Mouse (Mus musculus) forebrain, embryonic 11.5 days (tissue): ENCODE measurements around the gene Adat1. TPM values are rescaled to one million over a fixed set of nuclear protein-coding genes. Genes with fewer than 3 reads are reported as not detected.
"Not testable (repeated sequence)": the region's sequence is repeated elsewhere in the genome, so short reads cannot be mapped to it uniquely, and the experiment has no call there.

Experiments
- ATAC-seq: fragments of 200-750 bp; cut with Nextera tagmentation; replicated peaks from 2 replicates; pipeline ENCODE4 v1.8.0; 2017; ENCODE audit warnings: moderate TSS enrichment; ENCODE audit not compliant: low FRiP score
- DNase-seq: peaks from one replicate; pipeline ENCODE4 v3.0.0-alpha.2; 2017; ENCODE audit warnings: low spot score
- H3K27ac ChIP-seq: fragments of 300-500 bp; sonication (generic); 2 replicates; pipeline ENCODE4 v1.5.1; 2014; ENCODE audit warnings: low read depth, low read length
- H3K27me3 ChIP-seq: fragments of 300-500 bp; sonication (generic); 2 replicates; pipeline ENCODE4 v1.6.1; 2014; ENCODE audit warnings: mild to moderate bottlenecking, low read length, mixed read lengths; ENCODE audit not compliant: control insufficient read depth, insufficient read depth
- H3K36me3 ChIP-seq: fragments of 300-500 bp; sonication (generic); 2 replicates; pipeline ENCODE4 v1.6.1; 2014; ENCODE audit warnings: mild to moderate bottlenecking, low read length, moderate library complexity, mixed read lengths; ENCODE audit not compliant: control insufficient read depth, insufficient read depth
- H3K4me1 ChIP-seq: fragments of 300-500 bp; sonication (generic); replicated peaks from 2 replicates; pipeline ENCODE4 v1.6.1; 2014; ENCODE audit warnings: low read length, mixed read lengths; ENCODE audit not compliant: control insufficient read depth, insufficient read depth
- H3K4me2 ChIP-seq: fragments of 300-500 bp; sonication (generic); 2 replicates; pipeline ENCODE4 v1.6.1; 2014; ENCODE audit warnings: low read depth, mild to moderate bottlenecking, low read length, moderate library complexity, mixed read lengths; ENCODE audit not compliant: severe bottlenecking
- H3K4me3 ChIP-seq: fragments of 300-500 bp; sonication (generic); 2 replicates; pipeline ENCODE4 v1.5.1; 2014; ENCODE audit warnings: low read depth, low read length
- H3K9ac ChIP-seq: fragments of 300-500 bp; sonication (generic); 2 replicates; pipeline ENCODE4 v1.6.1; 2014; ENCODE audit warnings: low read length
- H3K9me3 ChIP-seq: fragments of 300-500 bp; sonication (generic); 2 replicates; pipeline ENCODE4 v1.6.1; 2016; ENCODE audit warnings: low read length, mixed read lengths; ENCODE audit not compliant: control insufficient read depth
- WGBS: fragments of 180-500 bp; shearing (Covaris S2); extraction: QIAGEN DNeasy Blood & Tissue Kit; methylation state at CpG from one replicate; pipeline ENCODE4 v1.1.7; 2014; 5-methylcytosine and 5-hydroxymethylcytosine counted together
- polyA plus RNA-seq: library from polyadenylated mRNA; unstranded; fragments of >200 nt; fragmentation: Nextera tagmentation; extraction: Ambion mirVana; gene quantifications from 2 replicates; pipeline ENCODE4 v1.2.1, GENCODE M21; 2014

Adat1 gene
- polyA plus RNA-seq, 1 experiment from 2014 or later = 16.4 TPM

GRCm38 (mm10) chr8:111940171-111941100 is 51.7 kb downstream of the Adat1 start, which contains the start of gene Gabarapl2:
Gabarapl2 (plus strand) TSS chr8:111940703.
- peak within 1 kb of the TSS; percentile 87 for H3K9ac ChIP-seq
- ATAC-seq (peak; percentile 99), DNase-seq (peak; percentile 97)
- under 1% methylated on average over 65 of the region's 65 CpGs for WGBS
- H3K4me3 ChIP-seq = peak within 1 kb of the TSS; percentile 99
- H3K36me3 ChIP-seq = peaks cover 4% of the 10 kb centered on the region; the same call in 1 of the 2 replicates
- no peaks in the 10 kb centered on the region for H3K9me3 ChIP-seq
- peak within 1 kb of the TSS; percentile 78 for H3K4me2 ChIP-seq
- H3K27me3 ChIP-seq = no peaks in the 10 kb centered on the region
- H3K4me1 ChIP-seq = peaks cover 8% of the 10 kb centered on the region; the same call in 1 of the 2 replicates
- 0 out of 2 replicates have a peak within 1 kb of the TSS, but pooled peaks have one; percentile 18 for H3K27ac ChIP-seq

- Histone ChIP-seq H3K9ac (peak overlapping the region; percentile 45; the same call in 1 of the 2 replicates), H3K36me3 (peaks cover 3% of the 10 kb centered on the region; the same call in 1 of the 2 replicates), H3K4me2 (peak overlapping the region; percentile 78), H3K4me3 (peak overlapping the region; percentile 99), H3K9me3 (no peaks in the 10 kb centered on the region), H3K27ac (no peak overlapping the region), H3K27me3 (no peaks in the 10 kb centered on the region), H3K4me1 (peaks cover 8% of the 10 kb centered on the region; the same call in 1 of the 2 replicates)
- ATAC-seq = peak; percentile 63
- peak; percentile 59 for DNase-seq
- WGBS = 13% methylated on average over 10 of the region's 10 CpGs
Measured at GRCm38 (mm10) chr8:111939516-111940142, 52.5 kb downstream of the Adat1 start.

DNA sequence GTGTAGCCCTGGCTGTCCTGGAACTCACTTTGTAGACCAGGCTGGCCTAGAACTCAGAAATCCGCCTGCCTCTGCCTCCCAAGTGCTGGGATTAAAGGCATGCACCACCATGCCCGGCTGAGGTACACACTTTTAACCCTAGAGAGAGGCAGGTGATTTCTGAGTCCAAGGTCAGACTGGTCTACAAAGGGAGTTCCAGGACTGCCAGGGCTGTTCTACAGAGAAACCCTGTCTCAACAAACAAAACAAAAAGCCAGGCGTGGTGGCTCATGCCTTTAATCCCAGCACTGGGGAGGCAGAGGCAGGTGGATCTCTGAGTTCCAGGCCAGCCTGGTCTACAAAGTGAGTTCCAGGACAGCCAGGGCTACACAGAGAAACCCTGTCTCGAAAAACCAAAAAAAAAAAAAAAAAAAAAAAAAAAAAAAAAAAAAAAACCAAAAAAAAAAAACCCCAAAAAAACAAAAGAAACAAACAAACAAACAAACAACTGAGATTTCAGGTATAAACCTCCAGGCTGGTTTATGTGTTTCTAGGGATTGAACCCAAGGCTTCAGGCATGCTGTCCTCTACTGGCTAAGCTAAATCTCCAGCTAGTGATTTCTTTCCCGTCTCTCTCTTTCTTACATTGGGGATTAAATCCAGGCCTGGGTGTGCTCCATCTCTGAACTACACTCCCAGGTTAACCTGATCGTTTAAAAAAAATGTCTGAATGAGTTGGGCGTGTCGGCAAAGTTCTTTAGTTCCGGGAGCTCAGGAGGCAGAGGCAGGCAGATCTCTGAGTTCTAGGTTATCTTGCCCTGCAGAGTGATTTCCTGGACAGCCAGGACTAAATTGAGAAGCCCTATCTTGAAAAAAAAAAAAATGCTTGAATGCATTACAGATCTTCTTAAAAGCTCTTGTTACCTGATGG is 53.8 kb downstream of the Adat1 start:
- not testable (repeated sequence) for H3K9me3 ChIP-seq, H3K36me3 ChIP-seq, ATAC-seq, H3K4me3 ChIP-seq, H3K27ac ChIP-seq, H3K4me1 ChIP-seq, H3K4me2 ChIP-seq, H3K27me3 ChIP-seq, H3K9ac ChIP-seq, DNase-seq
- WGBS = 89% methylated on average over 8 of the region's 9 CpGs

DNA sequence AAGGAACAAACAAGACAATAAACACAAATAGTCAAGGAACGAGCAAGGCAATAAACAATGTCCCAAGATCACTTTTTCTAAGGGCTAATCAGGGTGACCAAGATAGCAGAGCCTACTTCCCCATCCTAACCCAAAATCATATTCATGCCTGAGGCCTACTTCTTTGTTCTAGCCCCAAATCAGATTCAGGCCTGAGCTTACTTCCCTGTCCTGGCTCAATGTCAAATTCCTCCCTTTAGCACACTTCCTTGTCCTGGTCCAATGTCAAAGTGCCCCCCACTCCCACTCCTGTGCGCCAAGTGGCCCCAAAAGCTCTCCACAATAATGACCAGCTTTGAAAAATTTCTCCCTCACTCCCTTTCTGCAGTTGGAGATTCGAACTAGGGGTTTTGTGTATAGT is 54.9 kb downstream of the Adat1 start:
- WGBS = 73% methylated on average over 3 of the region's 3 CpGs
- no peak overlapping the region for H3K4me3 ChIP-seq
- H3K9me3 ChIP-seq = no peaks in the 10 kb centered on the region
- DNase-seq = no peak
- no peaks in the 10 kb centered on the region for H3K36me3 ChIP-seq
- H3K27ac ChIP-seq = no peak overlapping the region
- no peaks in the 10 kb centered on the region for H3K27me3 ChIP-seq
- H3K4me1 ChIP-seq = peaks cover 16% of the 10 kb centered on the region
- H3K4me2 ChIP-seq = no peak overlapping the region
- ATAC-seq = no peak
- no peak overlapping the region for H3K9ac ChIP-seq

DNA sequence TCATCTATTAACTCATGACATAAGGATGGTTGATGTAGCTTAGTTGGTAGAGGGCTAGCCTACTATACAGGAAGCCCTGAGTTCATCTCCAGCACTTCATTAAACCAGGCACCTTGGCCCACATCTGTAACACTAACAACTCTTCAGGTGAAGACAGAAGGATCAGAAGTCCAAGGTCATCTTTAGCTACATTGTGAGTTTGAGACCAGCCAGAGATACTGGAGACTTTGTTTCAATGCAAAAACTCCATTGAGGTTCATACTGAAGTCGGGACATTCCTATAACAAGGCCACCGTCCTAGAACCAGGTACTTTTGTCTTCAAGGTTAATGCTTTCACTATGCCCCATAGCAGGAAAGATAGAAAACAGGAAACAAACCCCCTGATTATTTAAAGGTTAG is 57.9 kb downstream of the Adat1 start:
- Histone ChIP-seq H3K27me3 (no peaks in the 10 kb centered on the region), H3K4me3 (no peak overlapping the region), H3K9me3 (no peaks in the 10 kb centered on the region), H3K9ac (no peak overlapping the region; the same call in 1 of the 2 replicates), H3K27ac (no peak overlapping the region), H3K4me2 (no peak overlapping the region), H3K36me3 (no peaks in the 10 kb centered on the region), H3K4me1 (peaks cover 9% of the 10 kb centered on the region)
- ATAC-seq (no peak), DNase-seq (no peak)
- 96% methylated on average over 2 of the region's 2 CpGs for WGBS

- peak within 1 kb of the TSS; percentile 81 for H3K27ac ChIP-seq
- H3K9me3 ChIP-seq = no peaks in the 10 kb centered on the region
- ATAC-seq (peak; percentile 100), DNase-seq (peak; percentile 94)
- 1% methylated on average over 53 of the region's 53 CpGs for WGBS
- peak within 1 kb of the TSS; percentile 90 for H3K9ac ChIP-seq
- peak within 1 kb of the TSS; percentile 76 for H3K4me3 ChIP-seq
- H3K36me3 ChIP-seq = no peaks in the 10 kb centered on the region
- peak within 1 kb of the TSS; percentile 92 for H3K4me2 ChIP-seq
- peaks cover 9% of the 10 kb centered on the region for H3K4me1 ChIP-seq
- no peaks in the 10 kb centered on the region for H3K27me3 ChIP-seq
Measured at GRCm38 (mm10) chr8:111933348-111934076, 58.6 kb downstream of the Adat1 start, which contains the start of gene Tmem231. Tmem231 (minus strand) TSS chr8:111933881.

DNA sequence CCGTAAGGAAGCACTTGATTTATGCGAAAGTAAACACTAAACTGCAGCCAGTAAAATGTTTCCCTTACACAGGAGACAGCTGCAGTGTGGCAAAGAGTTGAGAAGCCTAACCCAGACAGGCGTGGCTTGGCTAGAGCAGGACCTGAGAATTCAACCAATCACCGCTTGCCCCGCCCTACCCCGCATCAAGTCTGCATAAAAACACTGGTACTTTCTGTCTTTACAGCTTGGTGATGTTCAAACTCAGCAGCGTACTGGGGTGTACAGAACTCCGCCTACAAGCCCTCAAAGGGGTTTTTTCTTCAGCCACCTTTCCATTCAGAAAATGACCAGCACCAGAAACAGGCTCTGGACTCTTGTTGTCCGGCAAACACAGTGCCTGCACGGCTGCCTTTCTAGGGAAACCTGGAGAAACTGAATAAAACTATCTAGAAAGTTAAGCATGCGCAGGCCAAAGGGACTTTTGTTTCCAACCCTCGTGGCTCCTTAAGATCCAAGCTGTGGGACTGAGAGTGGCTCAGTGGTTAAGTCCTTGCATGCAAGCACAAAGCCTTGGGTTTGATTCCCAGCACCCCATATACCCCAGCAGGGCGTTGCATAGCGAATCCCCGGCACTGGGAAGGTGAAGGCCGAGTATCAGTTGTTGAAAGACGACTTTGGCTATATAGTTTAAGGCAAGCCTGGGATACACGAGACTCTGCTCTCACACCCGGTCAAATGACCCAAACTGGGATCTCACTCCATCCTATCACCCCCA is 59.3 kb downstream of the Adat1 start:
- no peaks in the 10 kb centered on the region for H3K27me3 ChIP-seq
- DNase-seq (peak; percentile 63), ATAC-seq (peak; percentile 28; the same call in 1 of the 2 replicates)
- peak overlapping the region; percentile 81 for H3K27ac ChIP-seq
- H3K36me3 ChIP-seq = no peaks in the 10 kb centered on the region
- H3K4me1 ChIP-seq = peaks cover 9% of the 10 kb centered on the region
- peak overlapping the region; percentile 90 for H3K9ac ChIP-seq
- H3K9me3 ChIP-seq = no peaks in the 10 kb centered on the region
- peak overlapping the region; percentile 92 for H3K4me2 ChIP-seq
- peak overlapping the region; percentile 76 for H3K4me3 ChIP-seq
- WGBS = 27% methylated on average over 19 of the region's 19 CpGs
